Mouse (Mus musculus) kidney, adult 2 months (tissue): ENCODE data around the gene A830018L16Rik.

Source experiments
- CTCF ChIP-seq: fragments of 200-500 bp; conservative IDR thresholded peaks from 2 replicates; pipeline ENCODE4 v1.5.1; 2011; ENCODE audit warnings: low read depth, mild to moderate bottlenecking, control low read depth, low read length, moderate library complexity, mixed read lengths; ENCODE audit not compliant: insufficient read depth, insufficient read length
- POLR2A ChIP-seq: fragments of 200-500 bp; IDR thresholded peaks from one replicate; pipeline ENCODE4 v1.6.1; 2011; ENCODE audit warnings: low read depth, low read length, control low read depth

DNA sequence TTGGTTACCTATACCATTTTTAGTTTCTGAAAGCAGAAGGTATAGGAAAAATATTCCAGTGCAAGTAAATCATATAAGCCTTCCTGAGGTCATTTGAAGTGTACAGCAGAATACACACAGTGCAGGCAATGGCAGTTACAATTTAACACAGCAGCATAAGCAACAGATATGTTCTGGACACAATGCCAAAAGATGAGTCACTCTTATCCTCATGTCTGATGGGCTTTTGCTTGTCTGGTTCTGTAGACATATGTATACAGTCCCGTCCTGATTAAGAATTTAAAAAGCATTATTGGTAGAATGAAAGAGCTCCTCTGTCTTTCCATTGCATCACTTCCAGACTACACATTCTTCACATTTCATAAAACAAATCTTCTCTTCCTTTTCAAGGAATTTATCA is 374.4 kb downstream of the A830018L16Rik start:
- no peak for TF ChIP-seq CTCF
- no peak for TF ChIP-seq POLR2A
